Mouse (Mus musculus) MEL (cell line): ENCODE results near the gene Plekhg3. TPM values are rescaled to one million over a fixed set of nuclear protein-coding genes. Genes with fewer than 3 reads are reported as not detected.

Source experiments
- DNase-seq: peaks from one replicate; pipeline ENCODE4 v3.0.0; 2011; ENCODE audit warnings: low read depth, low spot score
- H3K27ac ChIP-seq: 2 replicates; pipeline ENCODE4 v1.5.1; 2012; ENCODE audit warnings: low read depth, mild to moderate bottlenecking, control low read depth, low read length, moderate library complexity; ENCODE audit not compliant: control insufficient read depth
- H3K27me3 ChIP-seq, 2 experiments: fragments of 150-350 bp in 1 of 2; sonication (generic) in 1 of 2; 2 replicates each; pipeline ENCODE4 v1.6.1; 2012; ENCODE audit warnings: low read length in 2 of 2, mild to moderate bottlenecking in 2 of 2, improper control_type of control experiment in 1 of 2, moderate library complexity in 1 of 2; ENCODE audit not compliant: insufficient read depth in 2 of 2, control insufficient read depth in 1 of 2
- H3K36me3 ChIP-seq, 2 experiments: 2 replicates each; pipeline ENCODE4 v1.6.1; 2012 to 2014; ENCODE audit warnings: low read length in 2 of 2, improper control_type of control experiment in 1 of 2, inconsistent platforms in 1 of 2, mild to moderate bottlenecking in 1 of 2; ENCODE audit not compliant: insufficient read depth in 2 of 2, control insufficient read depth in 1 of 2
- H3K4me1 ChIP-seq, 2 experiments: fragments of 150-350 bp in 1 of 2; sonication (generic) in 1 of 2; 2 replicates each; pipeline ENCODE4 v1.6.1; 2012; ENCODE audit warnings: low read length in 2 of 2, improper control_type of control experiment in 1 of 2, mild to moderate bottlenecking in 1 of 2; ENCODE audit not compliant: insufficient read depth in 2 of 2, control insufficient read depth in 1 of 2
- H3K4me3 ChIP-seq, 2 experiments: fragments of 150-350 bp in 1 of 2; sonication (generic) in 1 of 2; 2 replicates each; pipeline ENCODE4 v1.5.1; 2012; ENCODE audit warnings: low read depth in 2 of 2, low read length in 2 of 2, mild to moderate bottlenecking in 2 of 2, moderate library complexity in 2 of 2, control low read depth in 1 of 2, improper control_type of control experiment in 1 of 2; ENCODE audit not compliant: control insufficient read depth in 1 of 2, insufficient read depth in 1 of 2
- H3K79me2 ChIP-seq: 2 replicates; pipeline ENCODE4 v1.6.1; 2012; ENCODE audit warnings: mild to moderate bottlenecking, low read length, moderate library complexity; ENCODE audit not compliant: control insufficient read depth, poor library complexity, insufficient read depth
- H3K9ac ChIP-seq: 2 replicates; pipeline ENCODE4 v1.6.1; 2012; ENCODE audit warnings: low read depth, mild to moderate bottlenecking, control low read depth, low read length, moderate library complexity; ENCODE audit not compliant: control insufficient read depth, poor library complexity, severe bottlenecking
- H3K9me3 ChIP-seq: fragments of 150-350 bp; sonication (generic); replicated peaks from 2 replicates; pipeline ENCODE4 v1.6.1; 2012; ENCODE audit warnings: mild to moderate bottlenecking, low read length, improper control_type of control experiment, moderate library complexity; ENCODE audit not compliant: insufficient read depth
- CHD1 ChIP-seq: IDR thresholded peaks from 2 replicates; pipeline ENCODE4 v1.6.1; 2012; ENCODE audit warnings: low read depth, mild to moderate bottlenecking, inconsistent platforms, low read length, improper control_type of control experiment
- CHD2 ChIP-seq: IDR thresholded peaks from 2 replicates; pipeline ENCODE4 v1.6.1; 2011; ENCODE audit warnings: low read length, improper control_type of control experiment
- CTCF ChIP-seq, 3 experiments: IDR thresholded peaks in 2 of 3; conservative IDR thresholded peaks in 1 of 3; 2 replicates each; pipeline ENCODE4 v1.5.1; 2011 to 2012; ENCODE audit warnings: low read length in 3 of 3, low read depth in 2 of 3, mild to moderate bottlenecking in 2 of 3, improper control_type of control experiment in 1 of 3, inconsistent platforms in 1 of 3, mixed read lengths in 1 of 3, moderate library complexity in 1 of 3; ENCODE audit not compliant: control insufficient read depth in 1 of 3, insufficient read depth in 1 of 3, poor library complexity in 1 of 3, severe bottlenecking in 1 of 3
- ELF1 ChIP-seq: IDR thresholded peaks from 2 replicates; pipeline ENCODE4 v1.6.1; 2014; ENCODE audit warnings: low read depth, mild to moderate bottlenecking, inconsistent platforms, low read length, improper control_type of control experiment, moderate library complexity
- EP300 ChIP-seq, 2 experiments: IDR thresholded peaks; 2 replicates each; pipeline ENCODE4 v1.6.1; 2011; ENCODE audit warnings: improper control_type of control experiment in 2 of 2, low read length in 2 of 2, low read depth in 1 of 2, mild to moderate bottlenecking in 1 of 2
- ETS1 ChIP-seq: IDR thresholded peaks from 2 replicates; pipeline ENCODE4 v1.6.1; 2012; ENCODE audit warnings: low read depth, mild to moderate bottlenecking, inconsistent platforms, low read length, improper control_type of control experiment, moderate library complexity
- GABPA ChIP-seq: IDR thresholded peaks from 2 replicates; pipeline ENCODE4 v1.6.1; 2012; ENCODE audit warnings: low read depth, mild to moderate bottlenecking, inconsistent platforms, low read length, improper control_type of control experiment, moderate library complexity
- HCFC1 ChIP-seq: IDR thresholded peaks from 2 replicates; pipeline ENCODE4 v1.6.1; 2012; ENCODE audit warnings: low read depth, mild to moderate bottlenecking, inconsistent platforms, low read length, improper control_type of control experiment, moderate library complexity
- MAZ ChIP-seq: IDR thresholded peaks from 2 replicates; pipeline ENCODE4 v1.6.1; 2012; ENCODE audit warnings: low read depth, mild to moderate bottlenecking, inconsistent platforms, low read length, improper control_type of control experiment
- MXI1 ChIP-seq: IDR thresholded peaks from 2 replicates; pipeline ENCODE4 v1.6.1; 2011; ENCODE audit warnings: mild to moderate bottlenecking, low read depth, low read length, improper control_type of control experiment
- MYC ChIP-seq: IDR thresholded peaks from 2 replicates; pipeline ENCODE4 v1.6.1; 2011; ENCODE audit warnings: low read depth, mild to moderate bottlenecking, low read length, improper control_type of control experiment, moderate library complexity
- NRF1 ChIP-seq: IDR thresholded peaks from 2 replicates; pipeline ENCODE4 v1.6.1; 2014; ENCODE audit warnings: low read depth, mild to moderate bottlenecking, inconsistent platforms, low read length, improper control_type of control experiment, moderate library complexity; ENCODE audit not compliant: poor library complexity, insufficient read depth, severe bottlenecking
- POLR2A ChIP-seq, 2 experiments: IDR thresholded peaks; 2 replicates each; pipeline ENCODE4 v1.6.1; 2011 to 2012; ENCODE audit warnings: low read length in 2 of 2, mild to moderate bottlenecking in 2 of 2, control low read depth in 1 of 2, improper control_type of control experiment in 1 of 2, low read depth in 1 of 2, moderate library complexity in 1 of 2; ENCODE audit not compliant: control insufficient read depth in 1 of 2, insufficient read depth in 1 of 2, poor library complexity in 1 of 2
- RAD21 ChIP-seq: IDR thresholded peaks from 2 replicates; pipeline ENCODE4 v1.6.1; 2011; ENCODE audit warnings: mild to moderate bottlenecking, low read depth, low read length, improper control_type of control experiment
- TAL1 ChIP-seq: IDR thresholded peaks from 2 replicates; pipeline ENCODE4 v1.6.1; 2012; ENCODE audit warnings: mild to moderate bottlenecking, inconsistent platforms, low read length, moderate library complexity, mixed read lengths
- TCF12 ChIP-seq: IDR thresholded peaks from 2 replicates; pipeline ENCODE4 v1.6.1; 2014; ENCODE audit warnings: low read depth, mild to moderate bottlenecking, inconsistent platforms, low read length, improper control_type of control experiment, moderate library complexity
- USF2 ChIP-seq, 2 experiments: IDR thresholded peaks; 2 replicates each; pipeline ENCODE4 v1.6.1; 2011 to 2012; ENCODE audit warnings: improper control_type of control experiment in 2 of 2, low read length in 2 of 2, borderline replicate concordance in 1 of 2, inconsistent platforms in 1 of 2, low read depth in 1 of 2, mild to moderate bottlenecking in 1 of 2; ENCODE audit not compliant: insufficient read depth in 1 of 2
- ZC3H11A ChIP-seq: IDR thresholded peaks from 2 replicates; pipeline ENCODE4 v1.6.1; 2012; ENCODE audit warnings: low read depth, mild to moderate bottlenecking, inconsistent platforms, low read length, improper control_type of control experiment
- ZMIZ1 ChIP-seq: IDR thresholded peaks from 2 replicates; pipeline ENCODE4 v1.6.1; 2012; ENCODE audit warnings: low read depth, mild to moderate bottlenecking, inconsistent platforms, low read length, improper control_type of control experiment, moderate library complexity
- ZNF384 ChIP-seq: IDR thresholded peaks from 2 replicates; pipeline ENCODE4 v1.6.1; 2012; ENCODE audit warnings: low read depth, mild to moderate bottlenecking, inconsistent platforms, low read length, improper control_type of control experiment
- polyA plus RNA-seq, 2 experiments: library from polyadenylated mRNA; stranded (reverse) in 1 of 2; unstranded in 1 of 2; fragments of >175 nt in 1 of 2; fragments of >200 nt in 1 of 2; gene quantifications; 2 replicates each; pipeline versions ENCODE4 v1.2.1 to v1.2.4; 2012; ENCODE audit warnings: low replicate concordance in 2 of 2, low read depth in 1 of 2; ENCODE audit not compliant: insufficient read length in 2 of 2, insufficient read depth in 1 of 2, missing spikeins in 1 of 2
- total RNA-seq: library from RNA; depleted of rRNA; stranded (reverse); fragments of 300-350 nt; gene quantifications from 2 replicates; pipeline ENCODE4 v1.2.3, GENCODE M21; 2012

The Plekhg3 gene
- total and polyA plus RNA-seq, 3 experiments: 0.92 to 7.0 TPM; not detected in 1

DNA sequence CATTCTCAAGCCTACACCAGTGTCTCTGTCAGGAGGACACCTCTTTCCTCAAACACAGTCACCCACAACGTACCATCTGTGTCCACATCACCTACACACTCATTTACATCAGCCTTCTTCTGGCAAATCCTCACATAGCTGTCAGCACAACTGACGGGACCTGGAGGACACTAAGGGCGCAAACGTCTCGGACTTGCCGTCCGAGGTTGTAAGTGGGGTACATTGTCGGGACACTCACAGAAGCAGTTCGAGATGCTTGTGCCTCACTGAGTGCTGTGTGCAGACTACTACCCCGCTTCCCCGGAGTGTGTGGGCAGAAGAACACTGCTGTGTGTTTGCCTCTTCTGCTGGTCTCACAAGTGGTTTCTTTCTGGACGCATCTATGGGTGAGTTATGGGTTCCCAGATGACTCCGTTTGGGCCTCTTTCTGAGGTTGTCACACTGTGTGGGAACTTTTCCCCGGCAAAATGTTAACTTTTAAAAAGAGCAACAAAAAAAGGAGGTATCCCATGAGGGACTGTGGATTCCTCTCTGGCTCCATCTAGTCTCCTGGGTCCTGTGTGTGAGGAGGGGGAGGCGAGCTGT is 15.2 kb downstream of the Plekhg3 start:
- H3K27ac ChIP-seq: no peak overlapping the region
- H3K9ac ChIP-seq: no peak overlapping the region
- H3K36me3 ChIP-seq: peaks cover 0 to 4% of the 10 kb centered on the region in 2 experiments; a peak in 2 of 4 replicates
- H3K4me3 ChIP-seq: no peak overlapping the region
- no peak for DNase-seq
- no peaks in the 10 kb centered on the region for H3K9me3 ChIP-seq
- TF ChIP-seq RAD21: no peak
- TF ChIP-seq HCFC1: no peak
- no peak for TF ChIP-seq ZNF384
- no peak for TF ChIP-seq CTCF (IDR thresholded peaks at IDR 0.05 in 2 of 3, conservative IDR thresholded peaks at IDR 0.05 in 1 of 3; ENCODE audit: control insufficient read depth in 1 of 3, insufficient read depth in 1 of 3, low read depth in 2 of 3, low read length in 3 of 3, poor library complexity in 1 of 3, severe bottlenecking in 1 of 3)
- TF ChIP-seq CHD2: no peak
- TF ChIP-seq MXI1: no peak
- TF ChIP-seq POLR2A (IDR thresholded peaks at IDR 0.05; ENCODE audit: control insufficient read depth in 1 of 2, insufficient read depth in 1 of 2, low read depth in 1 of 2, low read length in 2 of 2, poor library complexity in 1 of 2): no peak
- TF ChIP-seq TAL1: no peak
- TF ChIP-seq ZC3H11A: no peak
- H3K79me2 ChIP-seq: no peaks in the 10 kb centered on the region
- H3K27me3 ChIP-seq: no peaks in the 10 kb centered on the region
- peaks cover 0 to 7% of the 10 kb centered on the region in 2 experiments; a peak in 2 of 4 replicates for H3K4me1 ChIP-seq

DNA sequence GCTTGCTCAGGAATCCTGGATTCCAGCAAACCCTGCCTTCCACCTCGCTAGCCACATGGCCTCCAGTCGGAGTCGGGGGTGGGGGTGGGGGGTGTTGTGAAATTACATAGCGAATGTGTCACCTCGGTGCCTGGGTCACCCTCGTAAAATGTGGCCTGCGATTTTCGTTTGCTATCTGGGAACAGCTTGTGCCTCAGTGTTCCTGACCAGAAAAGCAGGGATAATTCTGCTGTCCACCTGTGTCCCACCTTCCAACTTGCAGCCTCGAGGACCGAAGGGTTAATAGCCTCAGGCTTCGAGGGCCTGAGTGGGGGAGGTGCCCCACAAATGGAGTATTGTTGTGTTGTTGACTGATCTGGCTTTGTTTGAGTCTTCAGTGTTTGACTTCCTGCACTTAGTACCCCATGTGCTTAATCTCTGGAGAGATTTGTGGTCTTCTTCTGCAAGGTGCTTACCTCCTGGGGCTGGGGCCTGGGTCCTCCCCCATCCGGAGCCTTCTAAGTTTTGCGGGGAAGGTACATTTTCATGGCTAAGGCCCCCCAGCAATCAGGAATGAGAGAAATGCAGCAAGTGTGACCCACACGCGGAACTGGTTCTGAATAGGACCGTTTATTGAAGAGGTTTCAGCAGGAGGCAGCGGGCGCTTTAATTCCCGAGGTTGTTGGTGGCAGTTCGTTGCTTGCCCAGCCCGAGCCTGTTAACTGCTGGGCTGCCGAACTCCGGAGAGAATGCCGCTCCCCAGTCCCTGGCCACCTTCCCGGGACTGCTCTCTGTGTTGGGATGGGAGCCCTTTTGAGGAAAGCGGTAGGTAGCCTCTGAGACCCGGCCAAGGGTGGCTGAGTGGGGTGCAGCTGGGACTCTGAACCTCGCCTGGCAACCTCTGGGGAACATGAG is 15.9 kb downstream of the Plekhg3 start:
- no peaks in the 10 kb centered on the region for H3K27me3 ChIP-seq
- TF ChIP-seq RAD21 (no peak), USF2 (IDR thresholded peaks at IDR 0.05; ENCODE audit: borderline replicate concordance in 1 of 2, insufficient read depth in 1 of 2, low read depth in 1 of 2, low read length in 2 of 2) (no peak), ZMIZ1 (no peak), TCF12 (no peak), ETS1 (no peak), MXI1 (no peak), ELF1 (no peak), GABPA (no peak), CTCF (IDR thresholded peaks at IDR 0.05 in 2 of 3, conservative IDR thresholded peaks at IDR 0.05 in 1 of 3; ENCODE audit: control insufficient read depth in 1 of 3, insufficient read depth in 1 of 3, low read depth in 2 of 3, low read length in 3 of 3, poor library complexity in 1 of 3, severe bottlenecking in 1 of 3) (no peak), CHD1 (no peak), ZNF384 (no peak), CHD2 (no peak), TAL1 (no peak), EP300 (IDR thresholded peaks at IDR 0.05; ENCODE audit: low read depth in 1 of 2, low read length in 2 of 2) (no peak), MYC (no peak), MAZ (no peak), NRF1 (no peak)
- no peaks in the 10 kb centered on the region for H3K79me2 ChIP-seq
- no peaks in the 10 kb centered on the region for H3K9me3 ChIP-seq
- no peak overlapping the region for H3K27ac ChIP-seq
- H3K4me3 ChIP-seq: no peak overlapping the region
- H3K4me1 ChIP-seq: no peaks in the 10 kb centered on the region
- no peak for DNase-seq
- H3K36me3 ChIP-seq: no peaks in the 10 kb centered on the region
- no peak overlapping the region for H3K9ac ChIP-seq
